ENCODE assay signal across 8 mouse cellular contexts in the genomic region with DNA sequence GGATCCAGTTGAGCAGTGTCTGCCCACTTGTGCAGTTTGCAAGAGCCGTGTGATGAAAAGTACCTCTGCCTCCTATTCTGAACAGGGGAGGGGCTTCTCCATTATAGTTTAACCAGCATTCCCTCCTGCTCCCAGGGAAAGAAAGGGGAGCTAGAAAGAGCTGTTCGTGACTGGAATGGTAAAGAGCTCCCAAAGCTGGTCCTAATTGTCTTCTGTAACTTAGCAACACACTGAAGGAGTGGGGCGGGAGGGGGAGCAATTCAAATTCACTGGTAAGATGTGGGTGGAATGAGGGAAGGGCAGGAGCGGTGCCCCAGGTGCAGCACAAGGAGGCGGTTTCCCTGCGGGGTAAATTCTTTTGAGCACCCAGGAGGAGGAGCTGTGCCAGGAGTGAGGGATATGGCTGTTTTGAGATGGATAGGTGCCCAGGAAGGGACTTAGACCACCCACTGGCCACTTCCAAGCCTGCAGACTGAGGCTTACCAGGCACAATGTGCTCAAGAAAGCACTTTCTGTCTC.
DNase-seq lines count a peak whose midpoint lies in the region; ATAC-seq lines count a peak whose summit lies in the region.

No protein-coding gene starts in this region.

- peak overlapping the region; percentile 60 for H3K27ac ChIP-seq in lung, embryonic 15.5 days
- H3K27ac ChIP-seq in hindbrain, embryonic 10.5 days, result peak overlapping the region; percentile 92
- H3K27ac ChIP-seq in midbrain, embryonic 15.5 days, result peak overlapping the region; percentile 84

- no peaks in the 10 kb centered on the region for H3K9me3 ChIP-seq in lung, embryonic 15.5 days
- no peaks in the 10 kb centered on the region for H3K9me3 ChIP-seq in hindbrain, embryonic 10.5 days
- no peaks in the 10 kb centered on the region for H3K9me3 ChIP-seq in midbrain, embryonic 15.5 days

- no peak for DNase-seq in lung, postnatal 4 days
- DNase-seq in hindbrain, embryonic 10.5 days (ENCODE audit: low spot score), result peak; percentile 80
- DNase-seq in layer of hippocampus, adult 9-11 months, result peak; percentile 85
- DNase-seq in thymus, postnatal 0 days (ENCODE audit: low spot score), result no peak
- no peak for DNase-seq in spleen, adult 12 weeks (ENCODE audit: low spot score)
- DNase-seq in adrenal gland, postnatal 14 days, result no peak

- WGBS in lung, embryonic 15.5 days, result 25% methylated on average over 6 of the region's 6 CpGs
- WGBS in hindbrain, embryonic 10.5 days, result 8% methylated on average over 6 of the region's 6 CpGs
- WGBS in midbrain, embryonic 15.5 days, result 5% methylated on average over 6 of the region's 6 CpGs

- H3K9ac ChIP-seq in lung, embryonic 15.5 days, result no peak overlapping the region
- H3K9ac ChIP-seq in midbrain, embryonic 15.5 days, result no peak overlapping the region; the same call in 1 of the 2 replicates

- H3K4me1 ChIP-seq in lung, embryonic 15.5 days, result no peaks in the 10 kb centered on the region; the same call in 1 of the 2 replicates
- H3K4me1 ChIP-seq in hindbrain, embryonic 10.5 days (replicated peaks), result peaks cover 56% of the 10 kb centered on the region
- peaks cover 18% of the 10 kb centered on the region for H3K4me1 ChIP-seq in midbrain, embryonic 15.5 days

- H3K27me3 ChIP-seq in lung, embryonic 15.5 days, result no peaks in the 10 kb centered on the region
- no peaks in the 10 kb centered on the region for H3K27me3 ChIP-seq in hindbrain, embryonic 10.5 days (ENCODE audit: insufficient read depth, poor library complexity, severe bottlenecking)
- H3K27me3 ChIP-seq in midbrain, embryonic 15.5 days (replicated peaks), result no peaks in the 10 kb centered on the region

- no peak overlapping the region for H3K4me3 ChIP-seq in lung, embryonic 15.5 days
- H3K4me3 ChIP-seq in hindbrain, embryonic 10.5 days, result peak overlapping the region; percentile 28
- no peak overlapping the region for H3K4me3 ChIP-seq in midbrain, embryonic 15.5 days

- peak; percentile 67; the same call in 1 of the 2 replicates for ATAC-seq in lung, embryonic 15.5 days (ENCODE audit: borderline replicate concordance, extremely low read depth, low FRiP score, low TSS enrichment)
- ATAC-seq in midbrain, embryonic 15.5 days (replicated peaks), result peak; percentile 93

- H3K4me2 ChIP-seq in lung, embryonic 15.5 days, result peak overlapping the region; percentile 8; the same call in 1 of the 2 replicates
- H3K4me2 ChIP-seq in midbrain, embryonic 15.5 days, result peak overlapping the region; percentile 42

- no peaks in the 10 kb centered on the region for H3K36me3 ChIP-seq in lung, embryonic 15.5 days
- H3K36me3 ChIP-seq in hindbrain, embryonic 10.5 days, result no peaks in the 10 kb centered on the region
- no peaks in the 10 kb centered on the region for H3K36me3 ChIP-seq in midbrain, embryonic 15.5 days (replicated peaks)

Comparison
In these comparisons a context has a peak if more than half of its experiments do, and no peak if none do; other contexts are left out.
1. DNase-seq: peak in hindbrain, embryonic 10.5 days (single experiment) and layer of hippocampus, adult 9-11 months (single experiment); none in lung, postnatal 4 days (0 of 2), thymus, postnatal 0 days (single experiment), spleen, adult 12 weeks (single experiment) and adrenal gland, postnatal 14 days (single experiment).
2. Peak in every context shown above with its lines, with median percentiles within 50 percentile points of each other: H3K27ac ChIP-seq.